In the genomic region with DNA sequence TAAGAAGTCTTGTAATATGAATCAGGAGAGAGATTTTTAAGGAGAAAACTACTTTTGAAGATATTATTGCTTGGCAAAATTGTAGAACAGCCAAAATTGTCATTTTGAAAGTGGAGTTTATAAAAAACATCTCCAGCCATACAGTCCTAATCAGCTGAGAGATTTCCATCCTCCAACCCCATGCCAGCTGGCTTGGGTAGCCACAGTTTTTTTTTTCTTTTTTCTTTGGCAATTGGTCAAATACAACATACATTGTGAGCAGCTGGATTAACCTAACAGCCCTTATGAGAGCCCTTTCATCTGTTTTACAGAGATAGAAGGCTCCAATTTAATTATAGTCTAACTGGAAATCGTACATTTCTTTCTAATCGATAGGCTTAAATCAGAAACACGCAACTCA, we compare ENCODE assay signal across 21 mouse cellular contexts.
DNase-seq lines count a peak whose midpoint lies in the region; ATAC-seq and TF ChIP-seq lines count a peak whose summit lies in the region.
"Had no signal": no experiment of that assay in that cellular context is flagged by ENCODE, and none has a peak within 500 bp of the region (broad histone marks: within the 10 kb centered on the region; RNA-seq: fewer than 3 reads in every experiment).

No protein-coding gene starts in this region.

- H3K4me3 ChIP-seq in limb, embryonic 14.5 days (replicated peaks; ENCODE audit: low read length) = no peak overlapping the region
- H3K4me3 ChIP-seq in limb, embryonic 10.5 days = no peak overlapping the region
- no peak overlapping the region for H3K4me3 ChIP-seq in midbrain, embryonic 14.5 days (replicated peaks; ENCODE audit: low read depth, low read length)
- no peak overlapping the region for H3K4me3 ChIP-seq in midbrain, embryonic 16.5 days (ENCODE audit: low read depth, low read length)
- H3K4me3 ChIP-seq: forebrain, embryonic 12.5 days; gastrocnemius, adult 2 months; heart, embryonic 12.5 days; hindbrain, embryonic 15.5 days had no signal

- peaks cover 17% of the 10 kb centered on the region for H3K4me1 ChIP-seq in limb, embryonic 14.5 days (ENCODE audit: control insufficient read depth, insufficient read depth, low read length)
- peaks cover 26% of the 10 kb centered on the region for H3K4me1 ChIP-seq in limb, embryonic 10.5 days
- H3K4me1 ChIP-seq in midbrain, embryonic 14.5 days (ENCODE audit: control insufficient read depth, insufficient read depth, low read length) = no peaks in the 10 kb centered on the region
- no peaks in the 10 kb centered on the region; the same call in 1 of the 2 replicates for H3K4me1 ChIP-seq in midbrain, embryonic 16.5 days (ENCODE audit: control insufficient read depth, insufficient read depth, low read length)
- H3K4me1 ChIP-seq: forebrain, embryonic 12.5 days; heart, embryonic 12.5 days; hindbrain, embryonic 15.5 days had no signal

- WGBS in limb, embryonic 14.5 days = 37% methylated on average over 3 of the region's 3 CpGs
- WGBS in limb, embryonic 10.5 days = 63% methylated on average over 3 of the region's 3 CpGs
- WGBS in midbrain, embryonic 14.5 days = 77% methylated on average over 3 of the region's 3 CpGs
- WGBS in midbrain, embryonic 16.5 days = 79% methylated on average over 3 of the region's 3 CpGs

- H3K4me2 ChIP-seq in limb, embryonic 14.5 days (replicated peaks; ENCODE audit: low read depth, low read length, severe bottlenecking) = no peak overlapping the region
- H3K4me2 ChIP-seq in midbrain, embryonic 14.5 days (ENCODE audit: low read length) = no peak overlapping the region
- H3K4me2 ChIP-seq in midbrain, embryonic 16.5 days (ENCODE audit: low read length) = no peak overlapping the region
- H3K4me2 ChIP-seq: forebrain, embryonic 12.5 days; heart, embryonic 12.5 days; hindbrain, embryonic 15.5 days had no signal

- H3K9me3 ChIP-seq in limb, embryonic 14.5 days (ENCODE audit: control insufficient read depth, low read length) = no peaks in the 10 kb centered on the region
- no peaks in the 10 kb centered on the region for H3K9me3 ChIP-seq in limb, embryonic 10.5 days (replicated peaks)
- no peaks in the 10 kb centered on the region for H3K9me3 ChIP-seq in midbrain, embryonic 14.5 days (ENCODE audit: control insufficient read depth, low read length)
- peaks cover 2% of the 10 kb centered on the region; the same call in 1 of the 2 replicates for H3K9me3 ChIP-seq in midbrain, embryonic 16.5 days (replicated peaks; ENCODE audit: control insufficient read depth, low read length, poor library complexity, severe bottlenecking)
- H3K9me3 ChIP-seq: forebrain, embryonic 12.5 days; heart, embryonic 12.5 days; hindbrain, embryonic 15.5 days had no signal

- ATAC-seq in limb, embryonic 14.5 days (ENCODE audit: low FRiP score, low read depth) = no peak
- no peak for ATAC-seq in midbrain, embryonic 14.5 days (ENCODE audit: low FRiP score, low TSS enrichment)
- ATAC-seq in midbrain, embryonic 16.5 days = no peak
- ATAC-seq: CD4-positive, CD25-positive, alpha-beta regulatory T cell, adult 4 months; inflammation-experienced regulatory T-cells, adult 6 months had no signal

- H3K36me3 ChIP-seq in limb, embryonic 14.5 days (ENCODE audit: control insufficient read depth, insufficient read depth, low read length) = no peaks in the 10 kb centered on the region
- H3K36me3 ChIP-seq in limb, embryonic 10.5 days = no peaks in the 10 kb centered on the region
- H3K36me3 ChIP-seq in midbrain, embryonic 14.5 days (ENCODE audit: control insufficient read depth, insufficient read depth, low read length) = no peaks in the 10 kb centered on the region
- no peaks in the 10 kb centered on the region for H3K36me3 ChIP-seq in midbrain, embryonic 16.5 days (ENCODE audit: control insufficient read depth, insufficient read depth, low read length)
- H3K36me3 ChIP-seq: forebrain, embryonic 12.5 days; G1E; heart, embryonic 12.5 days; hindbrain, embryonic 15.5 days had no signal

- H3K27me3 ChIP-seq in limb, embryonic 14.5 days (ENCODE audit: control insufficient read depth, insufficient read depth, low read length) = no peaks in the 10 kb centered on the region
- no peaks in the 10 kb centered on the region for H3K27me3 ChIP-seq in limb, embryonic 10.5 days (ENCODE audit: low read depth, poor library complexity, severe bottlenecking)
- no peaks in the 10 kb centered on the region for H3K27me3 ChIP-seq in midbrain, embryonic 14.5 days (ENCODE audit: control insufficient read depth, insufficient read depth, low read length)
- no peaks in the 10 kb centered on the region for H3K27me3 ChIP-seq in midbrain, embryonic 16.5 days (ENCODE audit: control insufficient read depth, insufficient read depth, low read depth, low read length)
- H3K27me3 ChIP-seq: forebrain, embryonic 12.5 days; heart, embryonic 12.5 days; hindbrain, embryonic 15.5 days had no signal

- H3K9ac ChIP-seq in limb, embryonic 14.5 days (ENCODE audit: low read depth, low read length, severe bottlenecking) = no peak overlapping the region
- no peak overlapping the region for H3K9ac ChIP-seq in midbrain, embryonic 14.5 days (replicated peaks; ENCODE audit: low read length)
- no peak overlapping the region for H3K9ac ChIP-seq in midbrain, embryonic 16.5 days (ENCODE audit: low read depth, low read length)
- H3K9ac ChIP-seq: forebrain, embryonic 12.5 days; heart, embryonic 12.5 days; hindbrain, embryonic 15.5 days had no signal

- no peak overlapping the region for H3K27ac ChIP-seq in limb, embryonic 14.5 days (replicated peaks; ENCODE audit: low read depth, low read length)
- no peak overlapping the region for H3K27ac ChIP-seq in limb, embryonic 10.5 days
- no peak overlapping the region for H3K27ac ChIP-seq in midbrain, embryonic 14.5 days (replicated peaks; ENCODE audit: low read depth, low read length)
- no peak overlapping the region for H3K27ac ChIP-seq in midbrain, embryonic 16.5 days (ENCODE audit: low read length)
- H3K27ac ChIP-seq: forebrain, embryonic 12.5 days; gastrocnemius, adult 2 months; hindbrain, embryonic 15.5 days had no signal

- peak; percentile 8 for DNase-seq in embryo, embryonic 11 days
- no peak for DNase-seq in embryo, embryonic 10.5 days (ENCODE audit: low spot score)
- peak; percentile 48 for DNase-seq in limb, embryonic 14.5 days (ENCODE audit: low spot score)
- DNase-seq in limb, embryonic 10.5 days (ENCODE audit: low spot score) = no peak
- peak; percentile 24 for DNase-seq in midbrain, embryonic 14.5 days
- DNase-seq in thymus, postnatal 25 days = no peak
- DNase-seq: adrenal gland, adult 8-10 months; adrenal gland, postnatal 36 days; B cell, adult 2 months; cerebellum, adult 11 months; cerebellum, adult 8-10 months; cerebellum, postnatal 14 days; gastrocnemius, adult 2 months; gastrocnemius, postnatal 25 days had no signal

- TF ChIP-seq POLR2A in limb, embryonic 14.5 days (IDR thresholded peaks at IDR 0.05; ENCODE audit: borderline replicate concordance, extremely low read depth, insufficient read depth, insufficient read length) = no peak

Comparison
In these comparisons a context has a peak if more than half of its experiments do, and no peak if none do; other contexts are left out.
1. DNase-seq: peak in embryo, embryonic 11 days (single experiment), limb, embryonic 14.5 days (single experiment) and midbrain, embryonic 14.5 days (single experiment); none in embryo, embryonic 10.5 days (single experiment), limb, embryonic 10.5 days (single experiment) and thymus, postnatal 25 days (single experiment).